Mouse (Mus musculus) splenic B cell, adult 2 months (primary cell): Measurements from ENCODE around the gene Ankzf1.
"Not testable (repeated sequence)": the region's sequence is repeated elsewhere in the genome, so short reads cannot be mapped to it uniquely, and the experiment has no call there.

Experiments used
- DNase-seq: peaks from one replicate; pipeline ENCODE4 v3.0.0-alpha.2; 2011; ENCODE audit warnings: low read depth, low spot score
- H3K27me3 ChIP-seq: 2 replicates; pipeline ENCODE4 v1.6.1; 2012; ENCODE audit warnings: mild to moderate bottlenecking, low read length, moderate library complexity, mixed read lengths; ENCODE audit not compliant: control insufficient read depth, poor library complexity, insufficient read depth, severe bottlenecking
- H3K36me3 ChIP-seq: 2 replicates; pipeline ENCODE4 v1.6.1; 2012; ENCODE audit warnings: mild to moderate bottlenecking, low read length, moderate library complexity, mixed read lengths; ENCODE audit not compliant: control insufficient read depth, poor library complexity, insufficient read depth, severe bottlenecking

Ankzf1 gene

DNA sequence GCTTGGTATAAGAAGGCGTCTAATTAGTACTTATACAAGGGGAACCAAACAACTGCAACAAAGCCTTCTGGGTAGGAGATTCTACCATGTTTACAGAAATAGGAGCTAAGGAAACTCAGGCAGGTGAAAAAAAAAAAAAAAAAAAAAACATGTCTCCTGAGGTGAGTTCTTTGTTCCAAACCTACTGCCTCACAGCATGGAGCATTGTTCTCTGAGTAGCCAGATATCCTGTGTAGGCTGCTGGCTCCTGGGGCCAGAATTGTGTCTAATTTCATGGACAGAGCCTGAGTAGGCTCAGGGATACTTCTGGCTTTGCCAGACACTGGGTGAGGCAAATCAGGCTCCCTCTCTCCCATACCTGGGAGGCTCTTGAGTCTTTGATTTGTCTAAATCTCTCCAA, 35.7 kb downstream of the Ankzf1 start:
- Histone ChIP-seq H3K36me3 (no peaks in the 10 kb centered on the region), H3K27me3 (no peaks in the 10 kb centered on the region)
- no peak for DNase-seq

DNA sequence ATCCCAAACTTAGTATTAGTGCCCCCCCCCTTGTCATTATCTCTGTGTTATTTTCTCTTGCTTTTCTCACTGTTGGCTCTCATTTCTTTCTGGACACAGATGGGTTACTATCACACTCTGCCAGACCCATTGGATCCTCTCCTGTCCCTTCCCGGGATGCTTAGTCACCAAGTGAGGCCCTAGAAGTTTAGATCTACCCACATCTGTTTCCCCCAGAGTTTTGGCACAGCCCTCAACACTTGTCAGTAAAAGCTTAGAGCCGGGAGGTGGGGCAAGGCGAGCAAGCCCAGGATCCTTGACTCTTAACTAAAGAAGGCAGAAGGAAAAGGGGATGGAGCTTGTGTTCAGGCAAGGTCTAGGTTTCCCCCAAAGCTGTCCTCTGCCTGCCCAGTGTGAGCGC, 37.2 kb downstream of the Ankzf1 start:
- Histone ChIP-seq H3K27me3 (no peaks in the 10 kb centered on the region), H3K36me3 (no peaks in the 10 kb centered on the region)
- DNase-seq: no peak

DNA sequence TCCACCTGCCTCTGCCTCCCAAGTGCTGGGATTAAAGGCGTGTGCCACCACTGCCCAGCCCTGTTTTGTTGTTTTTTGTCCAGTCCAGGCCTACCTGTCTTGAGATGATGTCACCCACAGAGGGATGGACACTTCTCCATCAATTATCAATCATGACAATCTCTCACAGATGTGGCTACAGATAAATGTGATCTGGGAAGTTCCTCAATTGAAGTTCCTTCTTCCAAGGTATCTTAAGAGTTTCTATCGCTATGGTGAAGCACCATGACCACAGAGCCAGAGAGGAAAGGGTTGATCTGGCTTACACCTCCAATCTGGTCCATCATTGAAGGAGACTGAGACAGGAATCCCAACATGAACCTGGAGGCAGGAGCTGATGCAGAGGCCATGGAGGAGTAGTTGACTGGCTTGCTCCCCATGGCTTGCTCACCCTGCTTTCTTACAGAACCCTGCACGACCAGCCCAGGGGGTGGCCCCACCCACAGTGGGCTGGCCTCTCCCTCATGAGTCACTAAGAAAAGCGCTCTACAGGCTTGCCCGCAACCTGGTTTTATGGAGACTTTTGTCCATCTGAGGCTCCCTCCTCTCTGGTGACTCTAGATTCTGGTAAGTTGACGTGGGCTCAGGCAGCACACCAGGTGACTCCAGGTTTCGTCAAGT, 38.5 kb downstream of the Ankzf1 start:
- no peak for DNase-seq
- Histone ChIP-seq H3K36me3 (no peaks in the 10 kb centered on the region), H3K27me3 (no peaks in the 10 kb centered on the region)

DNA sequence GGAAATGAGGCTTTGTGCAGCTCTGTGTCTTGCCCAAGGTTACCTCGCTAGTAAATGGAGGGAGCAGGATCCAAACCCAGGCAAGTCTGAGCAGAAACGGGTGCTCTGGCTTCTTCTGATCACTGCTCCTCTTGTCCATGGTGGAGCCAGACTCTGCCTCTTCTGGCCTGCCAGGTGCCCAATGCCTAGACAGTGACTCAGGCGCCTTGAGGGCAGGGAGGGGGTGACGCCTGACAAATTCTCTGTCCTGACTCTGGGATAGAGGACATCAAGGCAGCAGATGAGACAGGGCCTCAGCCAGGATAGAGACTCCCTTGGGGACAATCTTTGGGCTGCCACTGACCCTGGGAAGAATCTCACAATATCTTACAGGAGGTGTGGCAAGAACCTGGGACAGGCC, 39.3 kb downstream of the Ankzf1 start:
- no peaks in the 10 kb centered on the region for H3K36me3 ChIP-seq
- no peaks in the 10 kb centered on the region for H3K27me3 ChIP-seq
- DNase-seq: no peak

DNA sequence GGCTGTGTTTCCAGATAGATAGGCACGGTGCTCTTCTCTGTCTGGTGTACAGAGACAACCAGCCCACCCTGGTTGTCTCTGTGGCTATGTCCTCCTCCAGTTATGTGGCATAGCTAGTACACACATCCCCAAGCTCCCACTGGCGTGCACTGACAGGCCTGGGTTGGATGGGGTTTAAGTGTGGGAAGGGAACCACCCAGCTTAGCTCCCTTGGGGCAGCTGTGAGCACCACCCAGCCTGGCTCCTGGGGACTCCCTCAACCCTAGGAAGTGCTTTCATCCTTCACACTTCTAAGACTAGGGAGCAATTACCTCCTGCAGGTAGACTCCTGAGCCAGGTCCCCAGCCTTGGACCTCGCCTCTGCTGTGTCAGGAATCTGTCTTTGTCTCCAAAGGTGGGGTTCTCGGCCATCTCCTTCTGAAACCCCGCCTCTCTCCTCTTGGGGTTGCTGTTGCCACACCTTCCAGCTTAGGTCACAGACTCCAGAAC, 39.8 kb downstream of the Ankzf1 start, which contains the start of gene A630095N17Rik:
A630095N17Rik (minus strand) TSS at position 439 of the 489 bp plus-strand sequence.
- DNase-seq: no peak
- no peaks in the 10 kb centered on the region for H3K27me3 ChIP-seq
- H3K36me3 ChIP-seq: no peaks in the 10 kb centered on the region

DNA sequence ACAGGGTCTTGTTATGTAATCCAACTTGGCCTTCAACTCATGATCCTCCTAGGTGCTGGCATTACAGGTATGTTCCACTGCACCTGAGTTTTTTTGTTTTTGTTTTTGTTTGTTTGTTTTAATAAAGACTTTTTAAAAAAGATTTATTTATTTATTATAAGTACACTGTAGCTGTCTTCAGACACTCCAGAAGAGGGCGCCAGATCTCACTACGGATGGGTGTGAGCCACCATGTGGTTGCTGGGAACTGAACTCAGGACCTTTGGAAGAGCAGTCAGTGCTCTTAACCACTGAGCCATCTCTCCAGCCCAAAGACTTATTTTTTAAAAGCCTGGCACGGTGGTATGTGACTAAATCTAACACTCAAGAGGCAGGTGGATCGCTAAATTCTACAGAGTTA, 40.5 kb downstream of the Ankzf1 start:
- H3K36me3 ChIP-seq, DNase-seq: not testable (repeated sequence)

DNA sequence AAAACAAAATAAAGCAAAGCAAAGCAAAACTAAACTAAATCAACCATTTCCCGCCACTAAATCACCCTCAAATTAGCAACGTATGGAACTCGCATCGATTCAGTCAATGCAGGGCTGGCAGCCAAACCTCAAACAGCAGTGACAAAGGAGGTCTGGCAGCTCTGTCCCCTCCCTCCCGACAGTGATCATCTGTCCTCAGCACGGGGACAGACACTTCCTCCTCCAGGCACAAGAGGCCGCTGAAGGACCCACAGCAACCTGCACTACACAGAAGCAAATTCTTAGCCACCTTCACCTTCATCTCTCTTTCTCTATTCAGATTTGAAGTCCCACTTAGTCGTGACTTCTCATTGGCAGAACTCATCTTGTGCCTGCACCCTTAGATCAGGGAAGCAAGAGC, 42.7 kb downstream of the Ankzf1 start:
- peak; percentile 89 for DNase-seq
- H3K27me3 ChIP-seq: no peaks in the 10 kb centered on the region
- H3K36me3 ChIP-seq: peaks cover 2% of the 10 kb centered on the region; the same call in 1 of the 2 replicates

More for the DNA sequence above, 40.5 kb downstream of the Ankzf1 start:
- not testable (repeated sequence) for H3K27me3 ChIP-seq

DNA sequence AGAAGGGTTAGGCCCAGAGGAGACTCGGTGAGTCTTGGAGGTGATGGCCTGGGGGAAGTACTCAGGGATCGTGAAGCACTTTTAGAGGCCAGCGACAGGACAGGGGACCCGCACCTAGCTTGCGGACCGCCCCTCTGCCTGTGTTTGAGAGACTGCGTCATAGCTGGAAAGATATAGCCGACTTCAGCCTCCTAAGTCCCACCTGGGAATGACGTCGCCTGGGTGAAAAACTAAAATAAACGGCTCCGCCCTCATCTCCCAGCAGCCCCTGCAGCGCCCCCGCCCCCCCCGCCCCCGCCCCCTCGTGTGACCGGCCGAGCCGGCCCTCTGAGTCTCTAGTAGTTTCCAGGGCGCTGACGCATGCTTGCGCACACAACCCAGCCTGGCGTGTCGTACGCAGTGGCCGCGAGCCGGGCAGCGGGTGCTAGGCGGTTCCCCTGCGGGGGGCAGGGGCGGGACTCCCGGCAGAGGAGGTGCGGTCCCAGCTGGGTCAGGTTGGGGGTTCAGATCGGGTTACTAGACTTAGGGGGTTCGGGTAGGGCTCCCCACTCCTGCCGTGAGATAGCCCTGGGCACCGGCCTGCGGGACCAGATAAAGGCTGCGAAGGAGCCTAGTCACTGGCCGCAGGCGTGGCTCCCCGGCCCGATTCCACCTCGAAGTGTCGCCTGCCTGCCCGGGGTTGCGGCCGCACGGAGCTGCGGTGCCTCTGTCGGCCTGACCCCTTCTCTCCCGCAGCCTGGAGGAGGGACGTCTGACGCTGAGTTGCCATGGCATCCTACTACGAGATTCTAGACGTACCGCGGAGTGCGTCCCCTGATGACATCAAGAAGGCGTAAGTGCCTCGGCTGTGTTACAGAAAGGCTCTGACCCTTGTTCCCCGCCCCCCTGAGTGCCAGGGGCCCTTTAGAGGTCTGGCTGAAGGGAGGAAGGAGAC, 44.4 kb downstream of the Ankzf1 start, which contains the start of gene Dnajb2:
Dnajb2 (plus strand) TSS at position 290 of the 934 bp plus-strand sequence.
- Histone ChIP-seq H3K27me3 (no peaks in the 10 kb centered on the region), H3K36me3 (peaks cover 2% of the 10 kb centered on the region; the same call in 1 of the 2 replicates)
- peak; percentile 96 for DNase-seq

DNA sequence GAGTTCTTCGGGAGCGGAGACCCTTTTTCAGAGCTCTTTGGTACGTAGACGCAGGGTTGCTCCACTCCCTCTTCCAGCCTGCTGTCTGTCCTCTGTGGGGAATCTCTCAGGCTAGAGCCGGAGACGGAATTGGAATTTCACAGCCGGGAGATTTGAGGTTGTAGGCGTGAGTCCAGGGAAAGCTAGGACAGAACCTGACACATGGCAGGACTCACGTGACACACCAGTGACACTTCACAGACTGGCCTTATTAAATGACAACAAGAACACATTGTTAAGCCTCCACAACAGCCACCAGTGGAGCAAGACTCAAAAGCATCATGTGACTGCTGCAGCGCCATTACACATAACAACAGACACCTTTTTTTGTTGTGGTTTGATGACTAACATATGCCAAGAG, 47.6 kb downstream of the Ankzf1 start:
- DNase-seq: no peak
- Histone ChIP-seq H3K36me3 (peaks cover 2% of the 10 kb centered on the region; the same call in 1 of the 2 replicates), H3K27me3 (no peaks in the 10 kb centered on the region)

DNA sequence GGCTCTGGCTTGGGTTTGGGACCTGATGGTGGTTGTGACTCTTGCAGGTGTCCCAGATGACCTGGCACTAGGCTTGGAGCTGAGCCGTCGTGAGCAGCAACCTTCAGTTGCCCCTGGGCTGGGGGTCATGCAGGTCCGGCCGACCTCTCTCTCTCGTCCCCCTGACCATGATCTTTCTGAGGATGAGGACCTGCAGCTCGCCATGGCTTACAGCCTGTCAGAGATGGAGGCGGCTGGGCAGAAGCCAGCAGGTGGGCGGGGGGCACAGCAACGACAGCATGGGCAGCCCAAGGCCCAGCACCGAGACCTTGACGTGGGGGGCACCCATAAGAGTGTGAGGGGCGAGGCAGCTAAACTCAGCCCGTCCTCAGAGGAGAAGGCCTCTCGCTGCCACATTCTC, 51.5 kb downstream of the Ankzf1 start:
- H3K36me3 ChIP-seq: peaks cover 2% of the 10 kb centered on the region; the same call in 1 of the 2 replicates
- DNase-seq: no peak
- no peaks in the 10 kb centered on the region for H3K27me3 ChIP-seq

DNA sequence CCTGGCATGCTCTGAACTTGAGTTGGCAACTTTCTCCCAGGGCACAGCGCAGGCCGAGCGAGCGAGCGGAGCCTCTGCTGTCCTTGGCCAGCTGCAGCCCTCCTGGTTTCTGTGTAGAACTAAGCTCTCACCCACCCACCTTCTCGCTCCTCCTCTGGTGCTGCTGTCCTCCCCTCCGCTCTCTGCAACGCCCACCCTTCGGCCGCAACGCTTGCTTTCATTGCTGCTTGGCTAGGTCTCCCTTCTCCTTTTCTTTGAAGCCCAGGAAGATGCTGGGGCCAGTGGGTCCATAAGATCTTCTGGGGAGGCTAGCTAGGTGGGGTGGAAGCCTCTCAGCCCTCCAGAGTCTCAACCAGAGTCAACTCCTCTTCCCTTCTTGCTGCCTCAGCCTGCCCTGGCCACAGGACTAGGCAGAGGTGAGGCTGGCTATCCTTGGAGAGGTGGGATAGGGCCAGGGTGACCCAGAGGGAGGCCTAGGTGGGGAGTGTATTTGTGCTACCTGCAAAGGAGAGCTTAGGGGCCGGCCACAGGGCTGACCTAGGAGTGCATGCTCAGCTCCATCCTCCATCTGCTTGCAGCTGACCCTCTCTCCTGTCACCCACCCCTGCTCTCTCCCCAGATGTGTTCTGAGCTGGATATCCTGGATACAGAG, 52.4 kb downstream of the Ankzf1 start:
- Histone ChIP-seq H3K27me3 (no peaks in the 10 kb centered on the region), H3K36me3 (peaks cover 2% of the 10 kb centered on the region; the same call in 1 of the 2 replicates)
- DNase-seq: no peak

DNA sequence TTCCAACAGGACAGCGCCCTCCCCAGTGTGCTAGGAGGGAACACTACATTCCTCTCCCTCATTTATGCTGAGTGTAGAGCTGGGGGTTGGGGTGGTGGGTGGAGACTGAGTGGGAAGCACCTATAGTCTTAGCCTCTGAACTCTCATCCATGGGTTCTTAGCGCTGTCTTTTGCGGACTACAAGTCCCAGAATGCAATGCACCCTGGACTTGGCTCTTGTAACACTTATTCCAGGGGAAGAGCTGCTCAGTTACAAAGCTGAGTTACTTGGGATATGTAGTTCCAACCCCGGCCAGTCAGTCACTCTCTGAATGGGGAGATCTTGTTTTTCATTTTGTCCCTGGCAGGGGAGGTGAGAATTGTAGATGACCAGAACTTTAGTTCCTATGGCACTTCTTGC, 52.9 kb downstream of the Ankzf1 start:
- H3K36me3 ChIP-seq: no peaks in the 10 kb centered on the region; the same call in 1 of the 2 replicates
- DNase-seq: peak; percentile 61

DNA sequence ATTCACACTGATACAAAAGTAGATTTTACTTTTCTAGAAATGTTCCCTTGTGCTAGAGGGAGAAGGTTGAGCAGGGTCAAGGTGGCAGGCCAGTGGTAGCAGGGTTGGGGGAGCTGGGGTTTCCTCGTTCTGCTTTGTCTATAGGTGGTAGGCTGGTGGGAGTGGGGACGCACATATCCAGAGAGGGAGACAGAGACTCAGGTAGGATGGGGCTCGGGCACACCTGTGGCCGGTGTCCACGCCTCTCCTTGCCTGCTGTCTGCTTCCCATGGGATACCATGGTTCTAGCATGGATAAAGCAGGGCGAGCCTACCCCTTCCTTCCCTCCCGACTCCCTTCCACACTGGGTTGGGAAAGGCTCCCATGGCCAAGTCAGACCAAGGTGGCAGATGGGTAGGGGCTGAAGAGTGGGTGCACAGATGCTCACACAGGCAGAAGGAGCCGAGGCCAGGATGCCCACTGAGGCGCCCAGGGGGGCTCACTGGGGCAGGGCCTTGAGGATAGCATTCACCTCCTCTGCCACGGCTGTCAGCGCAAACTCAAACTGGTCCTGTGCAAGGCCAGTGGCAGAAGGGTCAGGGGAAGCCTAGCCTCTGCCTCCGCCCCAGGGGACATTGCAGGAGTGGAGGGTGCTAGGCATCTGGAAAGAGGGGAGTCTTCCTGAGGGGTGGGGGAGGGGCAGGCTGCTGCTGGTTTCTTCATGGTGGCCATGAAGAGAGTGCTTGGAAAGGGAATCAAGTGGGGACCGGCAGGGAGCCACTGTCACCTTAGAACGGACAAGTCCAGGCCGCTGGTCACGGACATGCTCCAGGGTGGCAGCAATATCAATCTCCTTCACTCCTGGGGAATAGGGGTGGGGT, 55.4 kb downstream of the Ankzf1 start:
- no peak for DNase-seq
- Histone ChIP-seq H3K27me3 (no peaks in the 10 kb centered on the region), H3K36me3 (no peaks in the 10 kb centered on the region; the same call in 1 of the 2 replicates)

More for the DNA sequence above, 52.9 kb downstream of the Ankzf1 start:
- no peaks in the 10 kb centered on the region for H3K27me3 ChIP-seq
